Mouse (Mus musculus): Measurements from ENCODE around the gene Tmprss6. TPM values are rescaled to one million over a fixed set of nuclear protein-coding genes. Genes with fewer than 3 reads are reported as not detected.
A peak's percentile ranks its signal among the peaks of the same experiment; 100 is the strongest.

The Tmprss6 gene
- polyA plus RNA-seq, 1 experiment from 2014 or later, result 0.45 TPM

DNA sequence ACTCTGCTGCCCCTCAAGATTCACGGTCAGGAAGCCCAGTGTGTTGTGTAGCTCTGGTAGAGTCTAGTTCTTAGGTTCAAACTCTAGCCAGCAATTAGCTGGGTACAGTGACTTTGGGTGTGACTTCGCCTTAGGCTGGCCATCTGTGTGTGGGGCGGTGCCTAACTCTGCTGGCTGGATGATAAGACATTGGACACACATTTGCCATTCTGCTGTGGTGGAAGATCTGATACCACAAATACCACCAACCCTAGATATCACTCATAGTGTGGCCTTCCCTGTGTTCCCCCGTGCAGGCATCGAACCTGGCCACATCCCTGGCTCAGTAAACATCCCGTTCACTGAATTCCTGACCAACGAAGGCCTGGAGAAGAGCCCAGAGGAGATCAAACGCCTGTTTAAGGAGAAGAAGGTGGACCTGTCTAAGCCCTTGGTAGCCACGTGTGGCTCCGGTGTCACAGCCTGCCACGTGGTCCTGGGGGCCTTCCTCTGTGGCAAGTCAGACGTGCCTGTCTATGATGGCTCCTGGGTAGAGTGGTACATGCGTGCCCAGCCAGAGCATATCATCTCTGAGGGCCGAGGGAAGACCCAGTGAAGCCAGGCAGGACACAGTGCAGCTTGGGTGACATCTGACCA is 55.2 kb downstream of the Tmprss6 start:
- H3K27me3 ChIP-seq (replicated peaks), result peaks cover 36% of the 10 kb centered on the region
- H3K4me3 ChIP-seq, result no peak overlapping the region
- ATAC-seq (ENCODE audit: extremely low read depth, insufficient number of reproducible peaks, low FRiP score, low TSS enrichment), result no peak
- no peak overlapping the region for H3K9ac ChIP-seq
- H3K4me1 ChIP-seq, result peaks cover 28% of the 10 kb centered on the region
- H3K9me3 ChIP-seq, result no peaks in the 10 kb centered on the region
- 77% methylated on average over 14 of the region's 14 CpGs for WGBS
- H3K36me3 ChIP-seq, result no peaks in the 10 kb centered on the region; the same call in 1 of the 2 replicates
- H3K27ac ChIP-seq (replicated peaks), result no peak overlapping the region
- peak overlapping the region; percentile 22 for H3K4me2 ChIP-seq

DNA sequence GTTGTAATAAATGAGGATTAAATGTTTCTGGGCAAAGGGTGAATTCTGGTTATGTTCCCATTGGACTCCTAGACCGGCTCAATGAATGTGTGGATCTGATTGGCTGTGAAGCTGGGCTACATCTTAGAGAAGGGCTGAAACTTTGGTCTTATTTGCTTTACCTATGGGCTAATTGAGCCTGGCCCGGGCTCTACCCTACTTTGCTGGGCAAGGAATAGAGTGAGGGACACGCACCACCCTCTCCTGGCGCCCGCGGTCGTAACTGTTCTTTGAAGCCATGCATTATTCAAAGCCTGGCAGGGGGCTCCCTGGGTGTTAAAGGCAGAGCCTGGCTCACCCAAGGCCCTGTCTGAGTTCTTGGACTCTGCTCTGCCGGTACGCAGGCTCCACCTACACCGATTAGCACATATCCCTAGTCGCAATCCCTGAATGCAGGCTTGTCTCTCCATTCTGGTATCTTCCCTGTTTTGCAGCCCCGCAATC is 58.8 kb downstream of the Tmprss6 start:
- Histone ChIP-seq H3K4me1 (peaks cover 51% of the 10 kb centered on the region), H3K36me3 (no peaks in the 10 kb centered on the region; the same call in 1 of the 2 replicates), H3K27ac (replicated peaks) (no peak overlapping the region), H3K9ac (peak overlapping the region; percentile 66), H3K4me3 (peak overlapping the region; percentile 38), H3K4me2 (peak overlapping the region; percentile 65), H3K9me3 (no peaks in the 10 kb centered on the region), H3K27me3 (replicated peaks) (peaks cover 42% of the 10 kb centered on the region)
- 15% methylated on average over 12 of the region's 12 CpGs for WGBS
- ATAC-seq (ENCODE audit: extremely low read depth, insufficient number of reproducible peaks, low FRiP score, low TSS enrichment), result no peak

GRCm38 (mm10) chr15:78406293-78406934 is 62.0 kb downstream of the Tmprss6 start, which contains the start of gene Mpst:
Gene Mpst (plus strand): TSS chr15:78406416.
- Histone ChIP-seq H3K36me3 (no peaks in the 10 kb centered on the region), H3K4me1 (peaks cover 70% of the 10 kb centered on the region), H3K27ac (replicated peaks) (peak within 1 kb of the TSS; percentile 97), H3K4me3 (peak within 1 kb of the TSS; percentile 82), H3K9me3 (no peaks in the 10 kb centered on the region), H3K4me2 (peak within 1 kb of the TSS; percentile 97), H3K27me3 (replicated peaks) (peaks cover 38% of the 10 kb centered on the region), H3K9ac (peak within 1 kb of the TSS; percentile 88)
- ATAC-seq (ENCODE audit: extremely low read depth, insufficient number of reproducible peaks, low FRiP score, low TSS enrichment), result peak; percentile 78
- WGBS, result under 1% methylated on average over 40 of the region's 40 CpGs

DNA sequence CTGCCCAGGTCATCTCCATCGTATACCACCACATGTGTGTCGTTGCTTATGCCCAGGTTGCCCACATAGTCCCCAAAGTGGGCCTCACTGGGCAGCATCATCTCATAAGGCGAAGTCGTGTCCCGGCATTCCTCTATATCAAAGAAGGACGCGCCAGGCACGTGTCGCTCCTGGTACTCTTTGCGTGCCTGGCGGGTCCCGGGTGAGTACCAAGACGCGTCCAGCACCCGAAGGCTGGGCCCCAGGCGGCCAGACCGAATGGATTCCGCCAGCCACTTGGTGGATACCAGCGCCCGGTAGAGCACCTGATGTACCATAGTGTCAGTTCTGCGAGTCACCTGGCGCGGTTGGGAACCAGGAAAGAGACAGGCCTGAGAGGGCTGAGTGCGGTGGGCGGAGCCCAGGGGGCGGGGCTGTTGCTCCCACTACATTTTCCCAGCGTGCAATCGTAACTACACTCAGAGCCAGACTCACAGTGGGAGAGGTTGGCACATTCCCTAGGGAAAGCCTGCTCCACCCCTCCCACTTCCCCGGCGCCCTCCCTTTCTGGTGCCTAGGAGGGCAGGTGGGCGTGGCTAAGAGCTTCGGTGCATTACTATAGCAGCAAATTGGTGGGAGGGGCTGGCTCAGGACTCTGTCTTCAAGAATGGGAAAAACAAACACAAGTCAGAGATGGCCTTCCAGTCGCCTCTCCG is 62.8 kb downstream of the Tmprss6 start, which contains the start of gene Tst:
Gene Tst, minus strand, starts transcription at position 391 of the 695 bp plus-strand sequence.
- no peaks in the 10 kb centered on the region for H3K36me3 ChIP-seq
- peak; percentile 51 for ATAC-seq (ENCODE audit: extremely low read depth, insufficient number of reproducible peaks, low FRiP score, low TSS enrichment)
- peak within 1 kb of the TSS; percentile 97 for H3K4me2 ChIP-seq
- 3% methylated on average over 34 of the region's 34 CpGs for WGBS
- H3K9me3 ChIP-seq, result no peaks in the 10 kb centered on the region
- H3K4me1 ChIP-seq, result peaks cover 74% of the 10 kb centered on the region
- H3K27ac ChIP-seq (replicated peaks), result peak within 1 kb of the TSS; percentile 97
- H3K9ac ChIP-seq, result peak within 1 kb of the TSS; percentile 88
- H3K27me3 ChIP-seq (replicated peaks), result peaks cover 30% of the 10 kb centered on the region
- peak within 1 kb of the TSS; percentile 82 for H3K4me3 ChIP-seq

DNA sequence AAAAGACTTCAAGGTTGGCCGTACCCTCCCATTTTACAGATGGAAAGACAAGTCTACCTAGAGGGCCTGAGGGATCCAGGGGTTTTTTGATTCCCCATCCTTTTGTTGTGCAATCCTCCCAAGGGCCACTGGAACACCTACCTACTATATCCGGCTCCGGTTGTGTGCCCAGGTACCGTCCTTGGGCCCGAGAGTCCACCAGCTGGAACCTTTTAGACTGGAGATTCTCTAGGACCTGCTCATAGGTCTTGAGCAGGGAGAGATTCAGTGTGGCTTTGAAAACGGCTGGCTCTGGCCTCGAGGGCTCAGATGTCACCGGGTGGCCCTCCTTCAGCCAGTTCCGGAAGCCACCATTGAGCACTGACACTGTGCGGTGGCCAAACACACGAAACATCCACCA is 63.3 kb downstream of the Tmprss6 start:
- Histone ChIP-seq H3K9ac (peak overlapping the region; percentile 88), H3K27me3 (replicated peaks) (peaks cover 25% of the 10 kb centered on the region), H3K27ac (replicated peaks) (no peak overlapping the region), H3K4me2 (peak overlapping the region; percentile 97), H3K4me1 (peaks cover 69% of the 10 kb centered on the region), H3K4me3 (peak overlapping the region; percentile 82), H3K9me3 (no peaks in the 10 kb centered on the region), H3K36me3 (no peaks in the 10 kb centered on the region)
- no peak for ATAC-seq (ENCODE audit: extremely low read depth, insufficient number of reproducible peaks, low FRiP score, low TSS enrichment)
- 47% methylated on average over 11 of the region's 11 CpGs for WGBS

DNA sequence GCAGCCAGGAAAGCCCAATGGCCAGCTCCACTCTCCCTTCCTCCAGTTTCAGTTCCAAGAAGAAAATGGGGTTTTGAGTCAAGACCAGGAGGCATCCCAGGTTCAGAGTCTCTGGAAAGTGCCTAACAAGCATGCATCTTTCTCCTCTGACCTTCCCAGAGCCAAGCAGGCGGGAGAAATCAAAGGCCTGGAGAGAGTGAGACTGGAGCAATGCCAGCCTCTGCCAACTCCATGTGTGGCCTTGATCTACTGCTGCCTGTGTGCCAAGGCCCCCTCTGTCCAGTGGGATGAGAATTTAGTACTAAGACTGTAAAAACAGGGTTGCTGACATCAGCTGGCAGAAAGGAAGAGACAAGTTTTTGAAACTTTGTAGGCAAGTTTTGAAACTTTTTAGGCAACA is 64.5 kb downstream of the Tmprss6 start:
- no peak overlapping the region for H3K4me3 ChIP-seq
- peak overlapping the region; percentile 97 for H3K4me2 ChIP-seq
- peak overlapping the region; percentile 69 for H3K27ac ChIP-seq (replicated peaks)
- 40% methylated on average over 1 of the region's 1 CpGs for WGBS
- H3K9me3 ChIP-seq, result no peaks in the 10 kb centered on the region
- H3K9ac ChIP-seq, result peak overlapping the region; percentile 34
- ATAC-seq (ENCODE audit: extremely low read depth, insufficient number of reproducible peaks, low FRiP score, low TSS enrichment), result no peak
- no peaks in the 10 kb centered on the region for H3K36me3 ChIP-seq
- peaks cover 62% of the 10 kb centered on the region for H3K4me1 ChIP-seq
- H3K27me3 ChIP-seq (replicated peaks), result peaks cover 13% of the 10 kb centered on the region

- Histone ChIP-seq H3K9me3 (no peaks in the 10 kb centered on the region), H3K27ac (replicated peaks) (peak overlapping the region; percentile 69), H3K36me3 (no peaks in the 10 kb centered on the region), H3K4me3 (no peak overlapping the region), H3K4me1 (peaks cover 62% of the 10 kb centered on the region), H3K9ac (peak overlapping the region; percentile 34), H3K4me2 (peak overlapping the region; percentile 97), H3K27me3 (replicated peaks) (peaks cover 7% of the 10 kb centered on the region)
- ATAC-seq (ENCODE audit: extremely low read depth, insufficient number of reproducible peaks, low FRiP score, low TSS enrichment), result no peak
- WGBS, result 46% methylated on average over 3 of the region's 3 CpGs
These were observed 65.1 kb downstream of the Tmprss6 start for GRCm38 (mm10) chr15:78403301-78403741.

- H3K27ac ChIP-seq (replicated peaks), result peak overlapping the region; percentile 61
- H3K4me1 ChIP-seq, result peaks cover 58% of the 10 kb centered on the region
- no peak overlapping the region for H3K4me2 ChIP-seq
- no peak overlapping the region for H3K9ac ChIP-seq
- H3K27me3 ChIP-seq (replicated peaks), result no peaks in the 10 kb centered on the region
- WGBS, result 66% methylated on average over 7 of the region's 7 CpGs
- no peaks in the 10 kb centered on the region for H3K36me3 ChIP-seq
- ATAC-seq (ENCODE audit: extremely low read depth, insufficient number of reproducible peaks, low FRiP score, low TSS enrichment), result no peak
- no peak overlapping the region for H3K4me3 ChIP-seq
- H3K9me3 ChIP-seq, result no peaks in the 10 kb centered on the region
These were observed 66.0 kb downstream of the Tmprss6 start for GRCm38 (mm10) chr15:78402423-78402822.

DNA sequence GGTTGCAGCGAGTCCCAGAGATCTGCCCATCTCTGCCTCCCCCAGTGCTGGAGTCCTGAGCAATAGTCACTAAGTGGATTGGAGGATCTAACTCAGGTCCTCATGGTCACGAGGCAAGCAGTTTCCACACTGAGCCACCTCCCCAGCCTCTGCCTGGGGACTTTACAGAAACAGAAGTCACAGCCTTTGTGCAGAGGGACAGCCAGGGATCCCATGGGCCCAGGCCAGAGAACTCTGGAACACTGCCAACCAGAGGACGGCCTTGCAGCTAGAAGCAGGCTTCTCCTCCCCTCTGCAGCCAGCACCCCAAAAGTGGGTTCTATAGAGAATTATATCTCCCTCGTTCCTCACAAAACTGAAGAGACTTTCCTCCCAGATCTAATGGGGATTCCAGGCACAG is 66.5 kb downstream of the Tmprss6 start:
- no peak for ATAC-seq (ENCODE audit: extremely low read depth, insufficient number of reproducible peaks, low FRiP score, low TSS enrichment)
- H3K4me3 ChIP-seq, result no peak overlapping the region
- no peaks in the 10 kb centered on the region for H3K9me3 ChIP-seq
- H3K4me1 ChIP-seq, result peaks cover 53% of the 10 kb centered on the region
- 37% methylated on average over 4 of the region's 4 CpGs for WGBS
- H3K9ac ChIP-seq, result peak overlapping the region; percentile 52
- H3K27ac ChIP-seq (replicated peaks), result peak overlapping the region; percentile 61
- H3K4me2 ChIP-seq, result no peak overlapping the region
- no peaks in the 10 kb centered on the region for H3K27me3 ChIP-seq (replicated peaks)
- H3K36me3 ChIP-seq, result no peaks in the 10 kb centered on the region

GRCm38 (mm10) chr15:78401345-78401744 is 67.1 kb downstream of the Tmprss6 start:
- ATAC-seq (ENCODE audit: extremely low read depth, insufficient number of reproducible peaks, low FRiP score, low TSS enrichment), result no peak
- Histone ChIP-seq H3K4me2 (no peak overlapping the region), H3K27me3 (replicated peaks) (0 out of 2 replicates have a peak, but pooled peaks cover 2% of the 10 kb centered on the region), H3K27ac (replicated peaks) (peak overlapping the region; percentile 61; the same call in 1 of the 2 replicates), H3K4me3 (no peak overlapping the region), H3K36me3 (no peaks in the 10 kb centered on the region), H3K9me3 (no peaks in the 10 kb centered on the region), H3K9ac (peak overlapping the region; percentile 52; the same call in 1 of the 2 replicates), H3K4me1 (peaks cover 52% of the 10 kb centered on the region)
- WGBS, result 63% methylated on average over 6 of the region's 6 CpGs

GRCm38 (mm10) chr15:78395478-78395962 is 72.9 kb downstream of the Tmprss6 start, which contains the start of gene Tex33:
Gene Tex33 (minus strand): TSS chr15:78395912.
- no peak within 1 kb of the TSS for H3K4me2 ChIP-seq
- H3K9ac ChIP-seq, result no peak within 1 kb of the TSS
- H3K27ac ChIP-seq (replicated peaks), result no peak within 1 kb of the TSS
- 0 out of 2 replicates have a peak, but pooled peaks cover 18% of the 10 kb centered on the region for H3K27me3 ChIP-seq (replicated peaks)
- WGBS, result 79% methylated on average over 8 of the region's 8 CpGs
- no peaks in the 10 kb centered on the region for H3K9me3 ChIP-seq
- no peaks in the 10 kb centered on the region for H3K36me3 ChIP-seq
- ATAC-seq (ENCODE audit: extremely low read depth, insufficient number of reproducible peaks, low FRiP score, low TSS enrichment), result no peak
- no peaks in the 10 kb centered on the region for H3K4me1 ChIP-seq
- H3K4me3 ChIP-seq, result no peak within 1 kb of the TSS
